In the genomic region with DNA sequence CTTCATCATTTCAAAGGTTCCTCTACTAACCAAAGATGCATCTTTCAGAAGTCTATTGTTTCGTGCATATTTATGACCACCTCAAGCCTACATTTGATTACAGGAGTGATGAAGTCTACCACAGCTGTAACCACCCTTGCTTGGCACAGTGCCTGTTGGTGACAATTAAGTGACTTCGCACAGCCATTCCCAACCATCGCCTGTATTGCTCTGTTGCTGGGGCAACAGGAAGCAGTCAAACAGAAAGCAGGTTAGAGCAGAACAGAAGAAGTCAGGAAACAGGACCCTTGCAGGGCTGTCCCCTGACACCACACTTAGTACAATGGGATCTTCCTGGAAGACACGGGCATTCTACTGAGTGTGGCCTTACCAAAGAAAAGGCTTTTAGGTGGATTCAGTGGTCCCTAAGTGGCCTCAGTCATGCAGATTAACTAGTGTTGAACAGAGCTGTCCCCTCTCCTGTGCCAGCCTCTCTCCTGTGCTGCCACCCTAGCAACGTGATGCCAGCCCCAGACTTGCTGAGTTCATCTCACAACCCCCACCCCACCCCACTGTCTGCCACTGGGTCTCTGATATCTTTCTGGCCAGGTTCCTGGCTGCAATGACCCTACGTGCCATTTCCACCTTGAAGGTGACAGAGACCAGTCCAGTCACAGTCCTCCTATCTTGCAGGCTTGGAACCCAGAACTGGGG, we compare ENCODE assay signal across 15 mouse cellular contexts. TPM values are rescaled to one million over a fixed set of nuclear protein-coding genes. Genes with fewer than 3 reads are reported as not detected.
DNase-seq lines count a peak whose midpoint lies in the region; ATAC-seq lines count a peak whose summit lies in the region.
"Had no signal": no experiment of that assay in that cellular context is flagged by ENCODE, and none has a peak within 500 bp of the region (broad histone marks: within the 10 kb centered on the region; RNA-seq: fewer than 3 reads in every experiment).

No protein-coding gene starts in this region.

- DNase-seq in forebrain, embryonic 10.5 days (ENCODE audit: extremely low spot score, low spot score): no peak
- no peak for DNase-seq in forebrain, embryonic 11.5 days (ENCODE audit: low spot score)
- DNase-seq in midbrain, embryonic 10.5 days (ENCODE audit: low spot score): no peak
- peak; percentile 63 for DNase-seq in forebrain, embryonic 14.5 days (ENCODE audit: low spot score)
- DNase-seq in cerebellum, adult 9-10 months: no peak
- DNase-seq in layer of hippocampus, postnatal 14 days (ENCODE audit: low spot score in 2 of 2): no peak
- DNase-seq: gastrocnemius, postnatal 25 days had no signal

- no peak for ATAC-seq in forebrain, embryonic 11.5 days (replicated peaks; ENCODE audit: low FRiP score)
- no peak for ATAC-seq in midbrain, embryonic 16.5 days
- peak; percentile 41; the same call in 1 of the 2 replicates for ATAC-seq in forebrain, embryonic 14.5 days
- peak; percentile 26 for ATAC-seq in megakaryocyte progenitor cell, adult 5-6 weeks (replicated peaks; ENCODE audit: poor library complexity)

- H3K4me2 ChIP-seq in forebrain, embryonic 11.5 days (ENCODE audit: low read depth, low read length, severe bottlenecking): no peak overlapping the region
- H3K4me2 ChIP-seq in midbrain, embryonic 16.5 days (ENCODE audit: low read length): no peak overlapping the region
- H3K4me2 ChIP-seq in forebrain, embryonic 14.5 days (ENCODE audit: low read length): no peak overlapping the region

- H3K4me1 ChIP-seq in forebrain, embryonic 10.5 days: peaks cover 42% of the 10 kb centered on the region
- peaks cover 9% of the 10 kb centered on the region for H3K4me1 ChIP-seq in forebrain, embryonic 11.5 days (replicated peaks; ENCODE audit: control insufficient read depth, insufficient read depth, low read length)
- H3K4me1 ChIP-seq in midbrain, embryonic 10.5 days: peaks cover 43% of the 10 kb centered on the region
- peaks cover 22% of the 10 kb centered on the region for H3K4me1 ChIP-seq in midbrain, embryonic 16.5 days (ENCODE audit: control insufficient read depth, insufficient read depth, low read length)
- peaks cover 24% of the 10 kb centered on the region for H3K4me1 ChIP-seq in forebrain, embryonic 14.5 days (ENCODE audit: control insufficient read depth, insufficient read depth, low read length)

- no peak overlapping the region for H3K4me3 ChIP-seq in forebrain, embryonic 10.5 days
- H3K4me3 ChIP-seq in forebrain, embryonic 11.5 days (ENCODE audit: low read depth, low read length): no peak overlapping the region
- no peak overlapping the region for H3K4me3 ChIP-seq in midbrain, embryonic 10.5 days
- H3K4me3 ChIP-seq in midbrain, embryonic 16.5 days (ENCODE audit: low read depth, low read length): no peak overlapping the region
- no peak overlapping the region for H3K4me3 ChIP-seq in forebrain, embryonic 14.5 days (ENCODE audit: low read depth, low read length)
- H3K4me3 ChIP-seq: erythroblast, embryonic 14.5 days had no signal

- H3K27me3 ChIP-seq in forebrain, embryonic 10.5 days (ENCODE audit: poor library complexity, severe bottlenecking): peaks cover 4% of the 10 kb centered on the region; the same call in 1 of the 2 replicates
- no peaks in the 10 kb centered on the region for H3K27me3 ChIP-seq in forebrain, embryonic 11.5 days (ENCODE audit: control insufficient read depth, insufficient read depth, low read length)
- no peaks in the 10 kb centered on the region for H3K27me3 ChIP-seq in midbrain, embryonic 10.5 days (ENCODE audit: low read depth, poor library complexity, severe bottlenecking)
- H3K27me3 ChIP-seq in midbrain, embryonic 16.5 days (ENCODE audit: control insufficient read depth, insufficient read depth, low read depth, low read length): no peaks in the 10 kb centered on the region
- H3K27me3 ChIP-seq in forebrain, embryonic 14.5 days (replicated peaks; ENCODE audit: control insufficient read depth, insufficient read depth, low read length): no peaks in the 10 kb centered on the region

- no peak overlapping the region for H3K9ac ChIP-seq in forebrain, embryonic 11.5 days (ENCODE audit: low read length)
- no peak overlapping the region for H3K9ac ChIP-seq in midbrain, embryonic 16.5 days (ENCODE audit: low read depth, low read length)
- H3K9ac ChIP-seq in forebrain, embryonic 14.5 days (ENCODE audit: low read length): no peak overlapping the region

- no peaks in the 10 kb centered on the region for H3K36me3 ChIP-seq in forebrain, embryonic 10.5 days (replicated peaks)
- no peaks in the 10 kb centered on the region for H3K36me3 ChIP-seq in forebrain, embryonic 11.5 days (ENCODE audit: control insufficient read depth, insufficient read depth, low read length)
- no peaks in the 10 kb centered on the region for H3K36me3 ChIP-seq in midbrain, embryonic 10.5 days
- no peaks in the 10 kb centered on the region for H3K36me3 ChIP-seq in midbrain, embryonic 16.5 days (ENCODE audit: control insufficient read depth, insufficient read depth, low read length)
- H3K36me3 ChIP-seq in forebrain, embryonic 14.5 days (ENCODE audit: control insufficient read depth, insufficient read depth, low read length): no peaks in the 10 kb centered on the region

- 76% methylated on average over 6 of the region's 6 CpGs for WGBS in forebrain, embryonic 10.5 days
- WGBS in forebrain, embryonic 11.5 days: 76% methylated on average over 6 of the region's 6 CpGs
- 66% methylated on average over 6 of the region's 6 CpGs for WGBS in midbrain, embryonic 10.5 days
- 53% methylated on average over 6 of the region's 6 CpGs for WGBS in midbrain, embryonic 16.5 days
- WGBS in forebrain, embryonic 14.5 days: 54% methylated on average over 6 of the region's 6 CpGs

- peak overlapping the region; percentile 40; the same call in 1 of the 2 replicates for H3K27ac ChIP-seq in forebrain, embryonic 10.5 days
- no peak overlapping the region for H3K27ac ChIP-seq in forebrain, embryonic 11.5 days (ENCODE audit: low read depth, low read length)
- H3K27ac ChIP-seq in midbrain, embryonic 10.5 days (replicated peaks): peak overlapping the region; percentile 84; the same call in 1 of the 2 replicates
- no peak overlapping the region for H3K27ac ChIP-seq in midbrain, embryonic 16.5 days (ENCODE audit: low read length)
- H3K27ac ChIP-seq in forebrain, embryonic 14.5 days (ENCODE audit: low read depth, low read length): no peak overlapping the region

- no peaks in the 10 kb centered on the region for H3K9me3 ChIP-seq in forebrain, embryonic 10.5 days
- no peaks in the 10 kb centered on the region for H3K9me3 ChIP-seq in forebrain, embryonic 11.5 days (ENCODE audit: control insufficient read depth, low read length)
- H3K9me3 ChIP-seq in midbrain, embryonic 10.5 days (replicated peaks): no peaks in the 10 kb centered on the region
- no peaks in the 10 kb centered on the region for H3K9me3 ChIP-seq in midbrain, embryonic 16.5 days (replicated peaks; ENCODE audit: control insufficient read depth, low read length, poor library complexity, severe bottlenecking)
- no peaks in the 10 kb centered on the region for H3K9me3 ChIP-seq in forebrain, embryonic 14.5 days (replicated peaks; ENCODE audit: control insufficient read depth, low read length)

RNA-seq across cellular contexts. Expression of a gene that starts 27.9 kb away (rescaled TPM):
- not detected in 2 replicates for polyA plus RNA-seq in forebrain, embryonic 10.5 days (2016; fragmentation: Nextera tagmentation; extraction: Ambion mirVana)
- not detected in 2 replicates for polyA plus RNA-seq in forebrain, embryonic 11.5 days (2014; fragmentation: Nextera tagmentation; extraction: Ambion mirVana)
- not detected in 2 replicates for polyA plus RNA-seq in midbrain, embryonic 10.5 days (2016; fragmentation: Nextera tagmentation; extraction: Ambion mirVana)
- not detected in 2 replicates for polyA plus RNA-seq in midbrain, embryonic 16.5 days (2015; fragmentation: Nextera tagmentation; extraction: Ambion mirVana)
- not detected in 2 replicates for polyA plus RNA-seq in forebrain, embryonic 14.5 days (2014; fragmentation: Nextera tagmentation; extraction: Ambion mirVana)
- total RNA-seq in megakaryocyte progenitor cell, adult 5-6 weeks (2015): 0.07 and 0.12 TPM in 2 replicates
- total RNA-seq in megakaryocyte progenitor cell, adult 5-6 weeks (2017): not detected in 2 replicates
- total RNA-seq in layer of hippocampus, postnatal 14 days (2021): not detected
- total RNA-seq: adrenal gland, adult 18-20 months; gastrocnemius, postnatal 25 days; heart, postnatal 25 days; layer of hippocampus, postnatal 10 days had no signal
- polyA plus RNA-seq: erythroblast, embryonic 14.5 days; kidney, embryonic 16.5 days; lung, embryonic 16.5 days had no signal

RNA-seq across cellular contexts. Expression of a gene that starts 46.5 kb away (rescaled TPM):
- 225 and 235 TPM in 2 replicates for polyA plus RNA-seq in forebrain, embryonic 10.5 days (2016; fragmentation: Nextera tagmentation; extraction: Ambion mirVana)
- polyA plus RNA-seq in forebrain, embryonic 11.5 days (2014; fragmentation: Nextera tagmentation; extraction: Ambion mirVana): 222 and 238 TPM in 2 replicates
- 240 and 243 TPM in 2 replicates for polyA plus RNA-seq in midbrain, embryonic 10.5 days (2016; fragmentation: Nextera tagmentation; extraction: Ambion mirVana)
- 225 and 239 TPM in 2 replicates for polyA plus RNA-seq in midbrain, embryonic 16.5 days (2015; fragmentation: Nextera tagmentation; extraction: Ambion mirVana)
- 195 and 244 TPM in 2 replicates for polyA plus RNA-seq in forebrain, embryonic 14.5 days (2014; fragmentation: Nextera tagmentation; extraction: Ambion mirVana)
- 38.2 and 61.5 TPM in 2 replicates for total RNA-seq in megakaryocyte progenitor cell, adult 5-6 weeks (2015)
- total RNA-seq in megakaryocyte progenitor cell, adult 5-6 weeks (2017): 23.6 and 30.6 TPM in 2 replicates
- 100 to 1,000 TPM; 229 to 240 TPM for total RNA-seq in layer of hippocampus, postnatal 14 days (2021)

Comparison
In these comparisons a context has a peak if more than half of its experiments do, and no peak if none do; other contexts are left out.
1. H3K27ac ChIP-seq: peak in forebrain, embryonic 10.5 days (single experiment) and midbrain, embryonic 10.5 days (single experiment); none in forebrain, embryonic 11.5 days (single experiment), midbrain, embryonic 16.5 days (single experiment) and forebrain, embryonic 14.5 days (single experiment).
2. ATAC-seq: peak in forebrain, embryonic 14.5 days (single experiment) and megakaryocyte progenitor cell, adult 5-6 weeks (single experiment); none in forebrain, embryonic 11.5 days (single experiment) and midbrain, embryonic 16.5 days (single experiment).